Mouse (Mus musculus) MEL (cell line): ENCODE measurements around the gene Pax1. TPM values are rescaled to one million over a fixed set of nuclear protein-coding genes. Genes with fewer than 3 reads are reported as not detected.

Experiments
- DNase-seq: peaks from one replicate; pipeline ENCODE4 v3.0.0; 2011; ENCODE audit warnings: low read depth, low spot score
- H3K27ac ChIP-seq: 2 replicates; pipeline ENCODE4 v1.5.1; 2012; ENCODE audit warnings: low read depth, mild to moderate bottlenecking, control low read depth, low read length, moderate library complexity; ENCODE audit not compliant: control insufficient read depth
- H3K27me3 ChIP-seq, 2 experiments: fragments of 150-350 bp in 1 of 2; sonication (generic) in 1 of 2; 2 replicates each; pipeline ENCODE4 v1.6.1; 2012; ENCODE audit warnings: low read length in 2 of 2, mild to moderate bottlenecking in 2 of 2, improper control_type of control experiment in 1 of 2, moderate library complexity in 1 of 2; ENCODE audit not compliant: insufficient read depth in 2 of 2, control insufficient read depth in 1 of 2
- H3K36me3 ChIP-seq, 2 experiments: 2 replicates each; pipeline ENCODE4 v1.6.1; 2012 to 2014; ENCODE audit warnings: low read length in 2 of 2, improper control_type of control experiment in 1 of 2, inconsistent platforms in 1 of 2, mild to moderate bottlenecking in 1 of 2; ENCODE audit not compliant: insufficient read depth in 2 of 2, control insufficient read depth in 1 of 2
- H3K4me1 ChIP-seq, 2 experiments: fragments of 150-350 bp in 1 of 2; sonication (generic) in 1 of 2; 2 replicates each; pipeline ENCODE4 v1.6.1; 2012; ENCODE audit warnings: low read length in 2 of 2, improper control_type of control experiment in 1 of 2, mild to moderate bottlenecking in 1 of 2; ENCODE audit not compliant: insufficient read depth in 2 of 2, control insufficient read depth in 1 of 2
- H3K4me3 ChIP-seq, 2 experiments: fragments of 150-350 bp in 1 of 2; sonication (generic) in 1 of 2; 2 replicates each; pipeline ENCODE4 v1.5.1; 2012; ENCODE audit warnings: low read depth in 2 of 2, low read length in 2 of 2, mild to moderate bottlenecking in 2 of 2, moderate library complexity in 2 of 2, control low read depth in 1 of 2, improper control_type of control experiment in 1 of 2; ENCODE audit not compliant: control insufficient read depth in 1 of 2, insufficient read depth in 1 of 2
- H3K79me2 ChIP-seq: 2 replicates; pipeline ENCODE4 v1.6.1; 2012; ENCODE audit warnings: mild to moderate bottlenecking, low read length, moderate library complexity; ENCODE audit not compliant: control insufficient read depth, poor library complexity, insufficient read depth
- H3K9ac ChIP-seq: 2 replicates; pipeline ENCODE4 v1.6.1; 2012; ENCODE audit warnings: low read depth, mild to moderate bottlenecking, control low read depth, low read length, moderate library complexity; ENCODE audit not compliant: control insufficient read depth, poor library complexity, severe bottlenecking
- H3K9me3 ChIP-seq: fragments of 150-350 bp; sonication (generic); replicated peaks from 2 replicates; pipeline ENCODE4 v1.6.1; 2012; ENCODE audit warnings: mild to moderate bottlenecking, low read length, improper control_type of control experiment, moderate library complexity; ENCODE audit not compliant: insufficient read depth
- BHLHE40 ChIP-seq: IDR thresholded peaks from 2 replicates; pipeline ENCODE4 v1.6.1; 2012; ENCODE audit warnings: low read depth, mild to moderate bottlenecking, inconsistent platforms, low read length, improper control_type of control experiment, borderline replicate concordance
- E2F4 ChIP-seq: IDR thresholded peaks from 2 replicates; pipeline ENCODE4 v1.6.1; 2011; ENCODE audit warnings: low read depth, low read length, improper control_type of control experiment, borderline replicate concordance
- ELF1 ChIP-seq: IDR thresholded peaks from 2 replicates; pipeline ENCODE4 v1.6.1; 2014; ENCODE audit warnings: low read depth, mild to moderate bottlenecking, inconsistent platforms, low read length, improper control_type of control experiment, moderate library complexity
- EP300 ChIP-seq, 2 experiments: IDR thresholded peaks; 2 replicates each; pipeline ENCODE4 v1.6.1; 2011; ENCODE audit warnings: improper control_type of control experiment in 2 of 2, low read length in 2 of 2, low read depth in 1 of 2, mild to moderate bottlenecking in 1 of 2
- ETS1 ChIP-seq: IDR thresholded peaks from 2 replicates; pipeline ENCODE4 v1.6.1; 2012; ENCODE audit warnings: low read depth, mild to moderate bottlenecking, inconsistent platforms, low read length, improper control_type of control experiment, moderate library complexity
- GATA1 ChIP-seq: IDR thresholded peaks from 2 replicates; pipeline ENCODE4 v1.6.1; 2011; ENCODE audit warnings: low read depth, low read length, improper control_type of control experiment
- NELFE ChIP-seq: IDR thresholded peaks from 2 replicates; pipeline ENCODE4 v1.6.1; 2011; ENCODE audit warnings: low read depth, low read length, improper control_type of control experiment
- POLR2A ChIP-seq, 2 experiments: IDR thresholded peaks; 2 replicates each; pipeline ENCODE4 v1.6.1; 2011 to 2012; ENCODE audit warnings: low read length in 2 of 2, mild to moderate bottlenecking in 2 of 2, control low read depth in 1 of 2, improper control_type of control experiment in 1 of 2, low read depth in 1 of 2, moderate library complexity in 1 of 2; ENCODE audit not compliant: control insufficient read depth in 1 of 2, insufficient read depth in 1 of 2, poor library complexity in 1 of 2
- POLR2AphosphoS5 ChIP-seq: IDR thresholded peaks from 2 replicates; pipeline ENCODE4 v1.6.1; 2012; ENCODE audit warnings: low read depth, borderline replicate concordance, mild to moderate bottlenecking, inconsistent platforms, low read length, moderate library complexity, mixed read lengths
- RAD21 ChIP-seq: IDR thresholded peaks from 2 replicates; pipeline ENCODE4 v1.6.1; 2011; ENCODE audit warnings: mild to moderate bottlenecking, low read depth, low read length, improper control_type of control experiment
- SIN3A ChIP-seq: IDR thresholded peaks from 2 replicates; pipeline ENCODE4 v1.6.1; 2012; ENCODE audit warnings: low read length, improper control_type of control experiment, inconsistent platforms
- UBTF ChIP-seq: IDR thresholded peaks from 2 replicates; pipeline ENCODE4 v1.6.1; 2012; ENCODE audit warnings: low read depth, mild to moderate bottlenecking, inconsistent platforms, low read length, improper control_type of control experiment, moderate library complexity, borderline replicate concordance; ENCODE audit not compliant: insufficient read depth
- USF1 ChIP-seq: IDR thresholded peaks from 2 replicates; pipeline ENCODE4 v1.6.1; 2014; ENCODE audit warnings: low read depth, mild to moderate bottlenecking, inconsistent platforms, low read length, improper control_type of control experiment, moderate library complexity
- ZC3H11A ChIP-seq: IDR thresholded peaks from 2 replicates; pipeline ENCODE4 v1.6.1; 2012; ENCODE audit warnings: low read depth, mild to moderate bottlenecking, inconsistent platforms, low read length, improper control_type of control experiment
- polyA plus RNA-seq, 2 experiments: library from polyadenylated mRNA; stranded (reverse) in 1 of 2; unstranded in 1 of 2; fragments of >175 nt in 1 of 2; fragments of >200 nt in 1 of 2; gene quantifications; 2 replicates each; pipeline versions ENCODE4 v1.2.1 to v1.2.4; 2012; ENCODE audit warnings: low replicate concordance in 2 of 2, low read depth in 1 of 2; ENCODE audit not compliant: insufficient read length in 2 of 2, insufficient read depth in 1 of 2, missing spikeins in 1 of 2
- total RNA-seq: library from RNA; depleted of rRNA; stranded (reverse); fragments of 300-350 nt; gene quantifications from 2 replicates; pipeline ENCODE4 v1.2.3, GENCODE M21; 2012

The Pax1 gene
- total and polyA plus RNA-seq, 3 experiments: not detected

DNA sequence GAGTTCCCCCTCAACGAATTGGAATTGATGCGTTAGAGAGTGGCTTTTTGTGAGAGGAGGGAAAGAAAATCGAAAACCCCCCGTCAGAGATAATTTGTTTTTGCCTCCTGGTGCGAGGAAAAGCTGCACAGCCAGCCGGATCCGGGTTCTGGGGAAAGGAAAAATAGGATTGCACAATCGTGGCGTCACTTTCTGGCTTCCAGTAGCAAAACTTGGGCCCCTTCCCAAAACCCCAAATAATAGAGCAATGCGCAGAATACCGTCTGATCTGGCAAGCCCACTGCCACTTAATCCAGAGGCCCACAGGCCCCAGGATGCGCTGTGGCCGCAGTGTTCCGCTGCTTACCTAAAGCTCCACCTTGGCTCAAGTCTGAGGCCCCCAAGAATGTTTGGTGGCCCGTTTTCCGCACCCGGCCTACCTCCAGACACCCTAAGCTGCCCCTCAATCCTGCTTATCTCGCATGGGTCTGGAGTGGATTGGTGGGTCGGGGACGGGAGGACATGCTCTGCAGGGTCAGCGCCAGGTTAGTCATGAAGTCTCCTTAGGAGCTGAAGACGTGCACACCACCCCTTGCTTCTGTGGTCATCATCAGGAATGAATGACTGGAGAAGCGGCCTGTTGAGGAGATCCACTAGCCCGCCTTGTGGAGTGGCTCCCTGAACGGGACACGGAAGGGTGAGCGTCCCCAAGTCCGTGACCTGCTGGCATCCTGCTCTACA, 11.4 kb downstream of the Pax1 start:
- no peaks in the 10 kb centered on the region for H3K4me1 ChIP-seq
- H3K9me3 ChIP-seq: no peaks in the 10 kb centered on the region
- no peak for DNase-seq
- H3K9ac ChIP-seq: no peak overlapping the region
- H3K27me3 ChIP-seq: no peaks in the 10 kb centered on the region
- no peaks in the 10 kb centered on the region for H3K36me3 ChIP-seq
- no peak overlapping the region for H3K4me3 ChIP-seq
- H3K79me2 ChIP-seq: no peaks in the 10 kb centered on the region
- H3K27ac ChIP-seq: no peak overlapping the region
- TF ChIP-seq ELF1 (no peak), BHLHE40 (no peak)
- TF ChIP-seq, all 39 proteins: peak for 0

- H3K79me2 ChIP-seq: no peaks in the 10 kb centered on the region
- H3K27ac ChIP-seq: no peak overlapping the region
- H3K4me1 ChIP-seq: no peaks in the 10 kb centered on the region
- no peak for DNase-seq
- no peaks in the 10 kb centered on the region for H3K9me3 ChIP-seq
- no peaks in the 10 kb centered on the region for H3K36me3 ChIP-seq
- no peaks in the 10 kb centered on the region for H3K27me3 ChIP-seq
- no peak overlapping the region for H3K4me3 ChIP-seq
- H3K9ac ChIP-seq: no peak overlapping the region
- TF ChIP-seq POLR2A (IDR thresholded peaks at IDR 0.05; ENCODE audit: control insufficient read depth in 1 of 2, insufficient read depth in 1 of 2, low read depth in 1 of 2, low read length in 2 of 2, poor library complexity in 1 of 2): no peak
Measured at GRCm38 (mm10) chr2:147373667-147374007, 11.9 kb downstream of the Pax1 start.

- H3K27me3 ChIP-seq: no peaks in the 10 kb centered on the region
- no peaks in the 10 kb centered on the region for H3K4me1 ChIP-seq
- TF ChIP-seq RAD21 (no peak), ETS1 (no peak), NELFE (no peak), EP300 (IDR thresholded peaks at IDR 0.05; ENCODE audit: low read depth in 1 of 2, low read length in 2 of 2) (no peak), UBTF (no peak), ZC3H11A (no peak), POLR2AphosphoS5 (no peak), E2F4 (no peak), SIN3A (no peak), USF1 (no peak), GATA1 (no peak), POLR2A (IDR thresholded peaks at IDR 0.05; ENCODE audit: control insufficient read depth in 1 of 2, insufficient read depth in 1 of 2, low read depth in 1 of 2, low read length in 2 of 2, poor library complexity in 1 of 2) (no peak)
- TF ChIP-seq, all 39 proteins: peak for 0
Measured at GRCm38 (mm10) chr2:147374245-147374644, 12.5 kb downstream of the Pax1 start.

More at GRCm38 (mm10) chr2:147374245-147374644, 12.5 kb downstream of the Pax1 start:
- DNase-seq: no peak
- H3K36me3 ChIP-seq: no peaks in the 10 kb centered on the region
- H3K79me2 ChIP-seq: no peaks in the 10 kb centered on the region
- no peak overlapping the region for H3K4me3 ChIP-seq
- H3K9ac ChIP-seq: no peak overlapping the region
- no peaks in the 10 kb centered on the region for H3K9me3 ChIP-seq
- H3K27ac ChIP-seq: no peak overlapping the region
